ENCODE assay signal across 8 mouse cellular contexts in the genomic region with DNA sequence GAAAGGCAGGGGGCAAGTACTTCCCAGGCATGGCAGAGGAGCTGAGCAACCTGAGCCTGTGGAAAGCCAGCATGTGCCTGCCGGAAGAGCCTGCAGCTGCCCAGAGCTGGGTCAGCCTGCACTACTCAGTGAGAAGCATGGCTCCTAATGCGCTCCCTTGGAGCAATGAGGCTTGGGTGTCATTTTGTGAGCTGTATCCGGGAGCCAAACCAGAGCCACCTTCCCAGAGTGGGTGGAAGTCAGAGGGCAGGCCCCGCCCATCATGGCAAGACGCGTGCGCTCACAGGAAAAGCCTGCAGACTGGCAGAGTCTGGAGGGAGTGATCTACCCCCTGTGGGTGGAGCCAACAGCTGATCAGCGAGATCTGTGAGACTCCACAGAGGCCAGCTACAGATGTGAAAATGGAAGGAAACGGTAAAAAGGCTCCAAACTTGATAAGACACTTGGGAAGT.
A peak's percentile ranks its signal among the peaks of the same experiment; 100 is the strongest.
DNase-seq lines count a peak whose midpoint lies in the region; ATAC-seq and TF ChIP-seq lines count a peak whose summit lies in the region.

No protein-coding gene starts in this region.

- no peaks in the 10 kb centered on the region for H3K36me3 ChIP-seq in small intestine, adult 2 months (ENCODE audit: control insufficient read depth, insufficient read depth, low read length)

- TF ChIP-seq CTCF in small intestine, adult 2 months (IDR thresholded peaks at IDR 0.05; ENCODE audit: extremely low read depth, insufficient read length, insufficient replicate concordance, low read depth, low read length) = no peak

- 0 out of 2 replicates have a peak, but pooled peaks have one; percentile 40 for ATAC-seq in cerebellum, adult (ENCODE audit: insufficient number of reproducible peaks, low FRiP score, low TSS enrichment)
- ATAC-seq in megakaryocyte progenitor cell, adult 5-6 weeks (replicated peaks; ENCODE audit: poor library complexity) = peak; percentile 100

- 1% methylated on average over 9 of the region's 9 CpGs for WGBS in small intestine, adult 2 months

- DNase-seq in cerebellum, adult 11 months = no peak
- peak; percentile 82 for DNase-seq in adrenal gland, postnatal 10 days
- peak; percentile 26 for DNase-seq in fibroblast of lung, adult 2 months (ENCODE audit: low read depth)
- DNase-seq in heart, postnatal 10 days = peak; percentile 41 to 46
- peak; percentile 73 to 86 for DNase-seq in kidney, postnatal 25 days

- no peak for TF ChIP-seq POLR2A in small intestine, adult 2 months (IDR thresholded peaks at IDR 0.05; ENCODE audit: low read depth, low read length)

- peaks cover 4% of the 10 kb centered on the region for H3K4me1 ChIP-seq in small intestine, adult 2 months (ENCODE audit: control insufficient read depth, insufficient read depth, insufficient read length, low read length)

- H3K27me3 ChIP-seq in small intestine, adult 2 months (ENCODE audit: control insufficient read depth, insufficient read depth, low read length) = no peaks in the 10 kb centered on the region

- H3K4me3 ChIP-seq in small intestine, adult 2 months (ENCODE audit: low read depth, low read length) = peak overlapping the region; percentile 61

- intact Hi-C loops in heart, postnatal 10 days (cut with DNase I) = no loop called here

- H3K27ac ChIP-seq in small intestine, adult 2 months (ENCODE audit: insufficient read depth, low read depth, low read length) = no peak overlapping the region
